Mouse (Mus musculus) cerebellum, adult (tissue): ENCODE measurements around the gene Bckdk.
A peak's percentile ranks its signal among the peaks of the same experiment; 100 is the strongest.

Experiments
- ATAC-seq: cut with Nextera tagmentation; 2 replicates; pipeline ENCODE4 v1.9.2; 2017; ENCODE audit warnings: mild to moderate bottlenecking, moderate library complexity, mixed read lengths; ENCODE audit not compliant: insufficient number of reproducible peaks, low FRiP score, low TSS enrichment

Bckdk gene

DNA sequence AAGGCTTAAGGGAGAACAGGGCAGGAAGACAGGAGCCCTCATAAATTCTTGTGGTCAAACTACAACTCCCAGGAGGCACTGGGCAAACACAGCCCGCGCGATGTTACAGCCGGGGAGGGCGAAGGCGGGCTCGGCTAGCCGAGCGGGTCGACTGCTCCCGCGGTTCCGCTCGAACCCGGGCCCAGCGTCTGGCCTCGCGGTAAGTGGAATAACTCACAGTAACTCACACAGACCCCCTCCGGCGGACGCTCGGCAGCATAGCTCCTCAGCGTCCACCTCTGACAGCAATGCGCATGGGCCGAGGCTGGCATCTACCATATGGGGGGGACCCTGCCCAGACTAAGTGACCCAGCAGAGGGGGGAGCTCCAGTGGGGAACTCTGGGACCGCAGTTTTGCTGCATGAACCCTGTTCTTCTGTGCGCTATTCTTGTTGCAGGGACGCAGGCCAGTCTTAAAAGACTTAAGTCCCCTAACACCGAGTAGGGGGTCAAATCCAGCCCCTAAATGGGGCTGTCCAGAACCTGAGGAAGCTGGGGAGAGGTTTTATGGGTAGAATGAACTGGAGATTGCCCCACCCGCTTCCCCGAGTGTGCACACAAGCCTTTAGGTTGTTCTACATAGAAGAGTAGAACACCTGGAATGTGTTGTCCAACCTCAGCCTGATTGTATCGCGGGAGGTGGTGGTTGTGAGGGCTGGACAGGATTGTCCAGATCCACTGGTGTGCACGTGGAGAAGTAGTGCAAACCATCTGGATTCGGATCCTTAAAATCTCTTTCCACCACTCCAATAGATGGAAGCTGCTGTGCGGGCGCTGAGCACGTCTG lies at the start of gene Bckdk:
Gene Bckdk, plus strand, starts transcription at position 112 of the 826 bp plus-strand sequence.
- peak; percentile 88 for ATAC-seq

DNA sequence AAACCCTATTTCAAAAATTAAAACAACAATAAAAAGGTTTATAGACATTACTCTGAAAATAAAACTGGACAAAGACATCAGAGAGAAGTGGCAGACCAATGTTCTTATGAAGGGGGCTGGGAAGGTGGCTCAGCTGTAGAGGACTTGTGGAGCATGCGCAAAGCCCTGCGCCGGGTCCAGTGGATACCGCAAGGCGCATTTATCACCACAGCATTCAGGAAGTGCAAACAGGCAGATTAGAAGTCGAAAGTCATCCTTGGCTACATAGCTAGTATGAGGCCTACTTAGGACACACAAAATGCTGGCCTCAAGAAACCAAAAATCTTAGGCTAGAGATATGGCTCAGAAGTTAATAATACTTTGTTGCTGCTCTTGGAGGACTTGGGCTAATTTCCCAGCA lies 45.6 kb upstream of the Bckdk start:
- no peak for ATAC-seq

DNA sequence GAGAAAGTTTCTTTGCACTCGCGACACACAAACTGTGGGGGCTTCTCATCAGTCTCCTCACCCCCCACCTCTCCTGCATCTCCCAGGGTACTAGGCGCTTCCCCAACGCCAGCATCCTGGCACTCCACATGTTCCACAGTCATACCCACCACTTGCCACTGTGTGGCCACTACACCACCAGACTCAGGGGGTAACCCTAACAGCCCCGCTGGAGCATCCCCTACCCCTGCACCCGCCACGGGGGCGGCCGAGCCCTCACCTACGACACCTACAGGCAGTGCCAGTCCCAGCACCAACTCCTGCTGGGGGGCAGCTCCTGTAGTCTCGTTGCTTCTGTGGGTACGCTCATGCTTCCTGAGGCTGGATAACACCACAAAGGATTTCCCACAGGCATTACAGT lies 37.4 kb upstream of the Bckdk start:
- no peak for ATAC-seq

DNA sequence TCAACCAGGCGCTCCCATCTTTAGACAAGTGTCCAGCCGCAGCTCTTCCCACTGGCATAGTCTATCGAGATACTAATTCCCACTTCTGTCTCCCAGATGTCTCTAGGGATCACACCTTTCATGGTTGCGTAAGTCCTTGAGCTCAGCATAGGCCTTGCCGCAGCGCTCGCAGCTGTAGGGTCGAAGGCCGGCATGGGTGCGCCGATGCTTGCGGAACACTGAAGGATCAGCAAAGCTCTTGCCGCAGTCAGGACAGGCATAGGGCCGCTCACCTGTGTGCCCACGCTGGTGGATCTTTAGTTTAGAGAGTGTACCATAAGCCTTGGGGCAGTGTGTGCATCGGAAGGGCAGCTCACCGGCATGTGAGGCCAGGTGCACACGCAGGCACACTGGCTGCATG lies 36.2 kb upstream of the Bckdk start:
- ATAC-seq, result no peak

DNA sequence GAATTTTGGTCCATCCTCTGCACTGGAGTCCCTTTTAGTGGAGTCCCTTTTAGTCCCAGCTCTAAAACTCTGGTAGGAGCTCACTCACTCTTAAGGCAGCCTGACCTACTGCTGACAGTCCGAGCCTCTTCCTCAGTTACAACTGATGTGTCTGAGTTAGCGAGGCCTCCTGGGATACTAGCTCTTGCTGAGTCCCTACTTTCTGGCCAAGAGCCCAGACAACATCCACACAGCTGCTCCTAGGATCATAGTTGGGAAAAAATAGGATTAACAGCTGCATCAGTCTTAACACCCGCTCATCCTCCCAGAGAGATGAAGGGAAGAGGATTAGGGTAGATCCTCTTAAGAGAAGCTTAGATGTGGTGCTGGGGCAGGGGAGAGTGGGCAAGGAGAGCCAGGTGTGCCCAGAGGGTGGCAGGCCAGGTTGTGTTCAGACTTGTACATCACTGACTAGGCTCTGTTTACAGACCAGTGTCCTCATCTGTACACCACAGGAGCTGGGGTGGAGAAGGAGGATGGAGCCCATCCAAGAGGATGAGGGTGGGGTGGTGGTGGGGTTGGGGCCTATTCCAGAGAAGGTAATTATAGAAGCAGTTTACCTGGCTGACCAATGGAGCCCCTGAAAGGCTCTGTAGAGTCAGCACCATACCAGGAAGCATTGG lies 34.6 kb upstream of the Bckdk start:
- no peak for ATAC-seq

DNA sequence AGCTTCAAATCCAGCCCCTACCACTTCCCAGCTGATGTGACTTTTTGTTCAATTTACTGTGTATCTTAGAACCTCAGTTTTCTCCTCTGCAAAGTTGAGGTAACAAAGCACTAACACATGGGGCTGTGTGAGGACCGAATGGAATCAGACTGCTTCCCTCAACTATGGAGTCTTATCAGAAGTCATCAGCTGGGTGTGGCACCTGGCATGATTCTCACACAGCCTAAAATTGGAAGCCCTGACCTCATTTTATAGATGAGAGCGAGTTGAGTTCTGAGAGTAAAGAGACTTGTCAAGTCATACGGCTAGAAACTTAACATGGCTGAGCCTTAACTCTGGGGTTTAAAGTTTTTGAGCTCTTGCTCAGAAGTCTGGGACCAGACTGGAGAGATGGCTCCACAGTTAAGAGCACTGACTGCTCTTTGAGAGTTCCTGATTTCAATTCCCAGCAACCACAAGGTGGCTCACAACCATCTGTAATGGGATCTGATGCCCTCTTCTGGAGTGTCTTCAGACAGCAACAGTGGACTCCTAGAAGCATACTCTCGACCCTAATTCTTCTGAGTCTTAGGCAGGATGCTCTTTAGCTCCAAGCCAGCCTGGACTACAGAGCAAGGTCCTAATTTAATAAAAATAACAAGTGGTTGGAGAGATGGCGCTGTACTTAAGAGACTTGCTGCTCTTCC lies 33.6 kb upstream of the Bckdk start:
- ATAC-seq, result no peak

DNA sequence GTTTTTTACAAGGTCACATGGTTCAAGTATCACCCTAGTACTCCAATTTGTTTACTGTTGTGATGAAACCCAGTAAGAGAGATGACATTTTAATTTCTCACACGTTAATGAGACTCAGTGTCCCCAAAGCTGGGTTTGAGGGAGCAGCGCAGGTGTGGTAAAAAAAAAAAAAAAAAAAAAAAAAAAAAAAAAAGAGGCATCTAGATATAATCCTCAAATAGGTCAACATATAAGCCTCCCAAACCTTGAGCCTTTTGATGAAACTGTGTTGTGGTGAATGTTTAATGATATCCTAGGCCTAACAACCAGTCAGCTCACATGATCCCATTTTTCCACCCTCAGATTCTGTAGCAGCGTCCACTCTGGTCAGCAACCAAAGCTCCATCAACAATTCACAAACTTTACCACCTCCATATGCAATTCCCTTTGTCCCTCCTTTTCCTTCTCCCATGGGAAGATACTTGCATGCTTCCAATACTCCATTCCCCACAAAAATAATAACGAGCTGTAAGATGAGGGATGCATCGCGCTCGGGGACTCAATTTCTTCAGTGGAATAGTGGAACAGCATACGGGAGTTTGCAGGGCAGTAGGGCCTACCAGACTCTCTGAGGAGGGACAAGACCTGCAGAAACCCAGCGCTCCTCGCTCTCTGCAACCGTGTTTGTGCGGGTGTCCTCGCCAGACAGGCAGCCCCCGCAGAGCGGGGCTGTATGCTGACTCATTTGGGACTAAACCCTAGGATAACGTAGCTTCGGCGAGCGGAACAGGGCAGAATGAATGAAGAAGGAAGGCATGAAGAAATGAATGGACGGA lies 28.9 kb upstream of the Bckdk start:
- peak; percentile 36; the same call in 1 of the 2 replicates for ATAC-seq

DNA sequence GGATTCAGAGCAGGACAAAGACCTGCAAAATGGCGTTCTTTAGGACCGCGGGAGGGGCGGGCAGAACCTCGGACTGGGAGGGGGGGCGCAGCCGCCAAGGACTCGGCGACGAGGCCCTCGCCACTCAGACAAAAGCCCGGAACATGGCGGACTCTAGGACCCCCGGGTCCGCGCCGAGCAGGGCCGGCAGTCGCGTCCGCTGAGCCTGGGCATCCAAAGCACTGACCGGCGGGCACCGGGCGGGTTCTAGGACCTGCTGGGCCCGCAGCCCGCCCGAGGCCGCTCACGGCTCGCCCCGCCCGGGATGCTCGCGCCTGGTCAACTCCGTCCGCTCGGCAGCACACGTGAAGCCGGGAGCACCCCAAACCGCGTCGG lies 28.3 kb upstream of the Bckdk start:
- ATAC-seq, result peak; percentile 86

DNA sequence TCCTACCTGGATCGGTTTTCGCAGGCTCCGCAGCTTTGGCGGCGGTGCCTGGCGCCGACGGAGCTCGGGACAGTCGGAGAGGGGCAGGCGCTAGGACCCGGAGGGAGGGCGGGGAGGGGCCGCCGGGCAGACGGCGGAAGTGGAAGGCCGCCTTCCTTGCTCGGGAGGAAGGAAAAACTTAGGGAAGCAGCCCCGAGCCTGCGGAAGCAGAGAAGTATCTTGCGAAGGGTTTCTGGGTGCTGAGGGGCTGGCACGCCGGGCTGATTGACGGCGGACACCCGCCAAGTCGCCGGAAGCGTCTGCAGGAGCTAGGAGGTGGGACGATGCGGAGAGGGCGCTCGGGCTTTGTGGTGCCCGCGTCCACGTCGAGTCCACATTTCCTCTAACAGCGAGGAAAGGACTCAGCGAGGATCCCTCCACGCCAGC lies 27.8 kb upstream of the Bckdk start, which contains the start of gene Zfp646:
Gene Zfp646, plus strand, starts transcription at position 181 of the 426 bp plus-strand sequence.
- peak; percentile 53; the same call in 1 of the 2 replicates for ATAC-seq

DNA sequence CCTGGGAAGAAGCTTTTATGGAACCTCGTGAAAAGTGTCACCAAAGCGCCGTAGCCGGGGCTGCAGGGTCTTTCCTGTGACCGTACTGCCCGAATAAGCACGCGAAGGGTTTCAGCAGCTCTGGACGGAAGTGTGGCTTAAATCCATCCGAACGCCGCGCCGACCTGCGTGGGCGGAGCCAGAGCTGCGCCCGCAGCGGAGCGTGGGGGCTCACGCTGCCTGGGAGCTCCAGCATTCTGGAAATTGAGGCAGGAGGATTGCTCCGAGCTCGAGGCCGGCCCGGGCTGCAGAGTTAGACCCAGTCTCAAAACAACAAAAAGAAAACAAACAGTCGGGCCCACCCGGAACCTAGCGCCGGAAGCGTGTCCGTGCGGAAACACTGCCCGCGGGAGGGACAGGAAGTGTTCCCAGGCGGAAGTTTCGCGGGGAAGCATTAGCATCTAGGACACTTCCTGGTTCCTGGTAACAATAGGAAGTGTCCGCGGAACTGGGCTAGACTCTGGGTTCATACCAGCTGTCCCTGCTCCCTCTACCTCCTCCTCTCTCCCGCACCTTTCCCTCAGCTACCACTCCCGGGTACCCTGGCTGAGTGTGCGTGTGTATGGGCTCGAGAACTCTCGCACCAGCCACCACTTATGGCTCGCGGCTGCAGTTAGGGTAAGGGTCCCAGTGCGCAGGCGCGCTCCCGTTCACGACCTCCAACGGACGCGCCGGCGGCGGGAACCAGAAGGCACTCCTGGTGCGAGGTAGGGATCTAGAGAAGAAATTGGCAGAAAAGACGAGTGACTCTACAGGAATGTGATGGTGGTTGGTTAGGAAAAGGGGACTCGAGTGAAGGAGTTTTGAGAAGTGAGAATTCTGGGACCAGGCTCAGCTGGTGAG lies 27.2 kb upstream of the Bckdk start, which contains the start of gene Zfp668:
Gene Zfp668, minus strand, starts transcription at position 362 of the 882 bp plus-strand sequence.
- ATAC-seq, result peak; percentile 67

DNA sequence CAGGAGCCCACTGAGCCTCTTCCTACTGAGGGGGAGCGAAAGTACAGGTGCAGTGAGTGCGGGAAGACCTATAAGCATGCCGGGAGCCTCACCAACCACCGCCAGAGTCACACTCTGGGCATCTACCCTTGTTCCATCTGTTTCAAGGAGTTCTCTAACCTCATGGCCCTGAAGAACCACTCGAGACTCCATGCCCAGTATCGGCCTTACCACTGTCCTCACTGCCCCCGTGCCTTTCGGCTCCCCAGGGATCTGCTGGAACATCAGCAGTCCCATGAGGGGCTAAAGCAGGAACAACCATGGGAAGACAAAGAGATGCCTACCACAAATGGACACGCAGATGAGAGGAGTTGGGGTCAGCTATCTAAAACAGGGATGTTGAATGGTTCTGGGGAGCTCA lies 24.6 kb upstream of the Bckdk start:
- no peak for ATAC-seq

DNA sequence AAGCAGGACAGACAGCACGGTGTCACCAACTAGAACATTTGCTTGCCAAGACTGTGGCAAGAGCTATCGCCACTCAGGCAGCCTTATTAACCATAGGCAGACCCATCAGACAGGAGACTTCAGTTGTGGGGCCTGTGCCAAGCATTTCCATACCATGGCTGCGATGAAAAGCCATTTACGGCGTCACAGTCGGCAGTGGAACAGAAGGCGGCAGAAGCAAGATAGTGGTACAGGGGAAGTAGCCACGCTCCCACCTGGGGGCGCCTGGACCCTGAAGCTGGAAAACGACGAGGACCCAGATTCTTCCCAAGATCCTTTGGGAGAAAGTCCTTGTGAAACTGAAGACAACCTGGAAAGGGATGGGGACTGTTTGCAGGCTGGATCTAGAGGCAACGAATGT lies 23.5 kb upstream of the Bckdk start:
- no peak for ATAC-seq

DNA sequence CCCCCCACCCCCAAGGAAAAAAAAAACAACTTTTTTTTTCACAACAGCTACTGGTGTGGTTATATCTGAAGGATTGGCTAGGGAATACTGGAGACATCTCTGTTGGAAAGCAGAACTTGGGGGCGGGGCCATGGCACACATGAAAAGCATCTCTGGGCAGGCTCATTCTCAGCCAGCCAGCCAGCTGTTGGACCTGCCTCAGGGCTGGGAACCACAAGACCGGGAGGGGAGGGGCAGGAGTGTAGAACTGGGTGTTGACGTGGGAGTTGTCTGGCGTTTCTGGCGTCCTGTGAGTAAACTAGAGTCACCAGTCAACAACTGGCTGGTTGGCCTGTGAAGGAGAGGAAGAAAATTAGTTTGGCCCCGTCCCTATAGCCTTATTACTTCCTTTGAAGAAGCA lies 17.9 kb upstream of the Bckdk start:
- no peak for ATAC-seq

DNA sequence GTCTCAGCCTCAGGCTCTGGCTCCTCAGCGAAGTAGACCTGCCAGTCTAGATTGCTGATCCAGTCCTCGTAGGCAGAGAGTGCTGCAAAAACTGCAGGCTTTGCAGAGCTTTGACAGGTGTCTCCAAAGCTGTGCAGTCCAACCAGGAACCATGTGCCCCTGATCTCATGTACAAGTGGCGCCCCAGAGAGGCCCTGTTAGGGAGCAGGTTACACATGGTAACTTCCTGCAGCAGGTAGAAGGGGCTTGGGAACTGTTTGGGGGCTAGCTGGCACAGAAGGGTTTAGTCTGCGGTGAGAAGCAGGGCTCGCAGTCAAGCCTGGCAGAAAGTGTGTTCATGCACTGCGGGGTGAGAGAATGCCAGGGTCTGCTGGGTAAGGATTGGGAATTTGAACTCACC lies 17.3 kb upstream of the Bckdk start:
- no peak for ATAC-seq

DNA sequence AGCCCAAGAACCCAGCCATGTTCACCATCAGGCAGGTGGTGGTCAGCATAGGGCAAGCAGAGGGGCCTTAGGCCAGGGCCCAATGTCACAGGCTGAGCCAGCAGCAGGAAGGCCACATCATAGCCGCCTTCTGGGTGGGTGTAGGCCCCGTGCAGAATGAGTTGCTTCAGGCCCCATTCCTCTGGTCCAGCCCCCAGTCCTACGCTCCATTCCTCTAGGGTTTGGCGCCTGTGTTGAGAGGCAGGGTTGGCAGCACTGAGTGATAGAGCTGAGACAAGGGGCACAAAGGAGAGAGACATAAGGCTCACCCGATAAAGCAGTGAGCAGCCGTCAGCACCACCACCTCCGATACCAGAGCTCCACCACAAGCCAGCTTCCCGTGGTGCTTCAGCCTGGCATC lies 16.7 kb upstream of the Bckdk start:
- ATAC-seq, result no peak

DNA sequence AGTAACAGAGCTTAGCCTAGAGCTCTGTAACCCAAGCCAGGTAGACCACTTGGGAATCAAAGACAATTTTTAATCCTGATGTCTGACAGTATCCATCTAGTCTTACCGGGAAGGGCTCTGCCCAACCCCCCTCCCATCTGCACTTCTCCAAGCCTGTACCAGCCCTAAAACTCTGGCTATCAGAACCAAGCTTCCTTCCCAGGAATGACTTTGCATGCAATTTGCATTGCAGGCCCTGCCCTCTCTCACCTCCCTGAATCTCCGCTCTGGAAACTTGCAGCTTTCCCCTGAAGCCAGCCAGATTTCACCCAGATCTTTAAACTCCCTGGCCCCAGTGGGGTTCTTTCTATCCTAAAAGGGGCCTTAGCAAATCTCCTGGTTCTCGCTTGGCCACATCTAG lies 16.1 kb upstream of the Bckdk start:
- no peak for ATAC-seq

DNA sequence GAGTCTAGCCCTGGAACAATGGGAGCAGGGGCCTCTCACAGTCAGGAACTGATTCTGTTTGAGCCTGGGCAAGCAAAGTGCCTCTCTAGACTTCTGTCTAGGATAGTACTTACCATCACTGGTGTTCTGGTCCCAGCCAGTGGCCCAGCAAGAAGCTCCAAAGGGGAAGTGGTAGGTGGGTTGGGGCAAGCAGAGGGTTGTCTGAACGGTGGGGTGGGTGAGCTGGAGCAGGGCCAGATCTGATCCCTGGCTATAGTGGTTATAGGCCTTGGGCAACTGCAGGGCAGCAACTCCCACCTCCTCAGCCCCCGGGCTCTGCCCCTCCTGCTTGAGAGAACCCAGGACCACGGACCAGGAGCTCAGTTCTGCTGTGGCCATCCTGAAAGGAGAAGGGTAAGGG lies 15.1 kb upstream of the Bckdk start:
- ATAC-seq, result no peak

DNA sequence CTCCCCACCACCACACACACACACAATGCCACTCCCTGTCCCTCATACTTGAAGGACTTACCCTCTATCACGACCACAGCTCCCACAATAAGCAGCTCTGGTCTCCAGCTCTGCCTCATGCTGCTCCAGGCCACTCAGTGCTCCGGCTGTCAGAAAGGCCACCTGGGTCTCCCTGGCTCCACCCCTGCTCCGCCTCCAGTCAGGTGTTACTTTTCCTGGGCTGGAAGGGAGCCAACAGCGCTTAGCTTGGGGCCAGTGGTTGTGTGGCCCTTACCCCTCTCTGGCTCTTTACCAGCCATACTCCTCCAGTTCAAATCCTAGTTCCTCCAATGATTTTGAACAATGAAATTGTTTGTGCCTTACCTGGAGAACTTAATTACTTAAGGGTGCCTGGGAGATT lies 13.1 kb upstream of the Bckdk start, which contains the start of gene Prss53:
Gene Prss53, minus strand, starts transcription at position 173 of the 400 bp plus-strand sequence.
- no peak for ATAC-seq

DNA sequence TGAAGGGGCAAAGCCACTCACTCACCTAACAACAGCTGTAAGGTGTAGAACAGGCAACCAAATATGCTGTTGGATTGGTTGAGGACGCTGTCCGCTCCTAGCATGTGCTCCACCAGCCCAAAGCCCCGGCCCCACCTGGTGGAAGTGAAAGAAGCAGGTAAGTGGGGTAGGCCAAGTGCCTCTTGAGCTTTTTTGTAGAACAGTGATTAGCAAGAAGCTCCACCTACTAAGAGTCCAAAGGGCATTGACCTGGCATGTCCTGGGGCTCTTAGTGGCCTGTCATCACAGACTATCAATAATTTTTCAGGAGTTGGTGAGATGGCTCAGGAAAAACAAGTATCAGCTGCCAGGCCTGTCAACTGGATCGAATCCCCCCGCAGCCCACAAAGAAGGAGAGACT lies 9.4 kb upstream of the Bckdk start:
- no peak for ATAC-seq
